Mouse (Mus musculus) kidney, adult 2 months (tissue): ENCODE measurements around the gene Fnbp1l.

Experiments
- CTCF ChIP-seq: fragments of 200-500 bp; conservative IDR thresholded peaks from 2 replicates; pipeline ENCODE4 v1.5.1; 2011; ENCODE audit warnings: low read depth, mild to moderate bottlenecking, control low read depth, low read length, moderate library complexity, mixed read lengths; ENCODE audit not compliant: insufficient read depth, insufficient read length
- POLR2A ChIP-seq: fragments of 200-500 bp; IDR thresholded peaks from one replicate; pipeline ENCODE4 v1.6.1; 2011; ENCODE audit warnings: low read depth, low read length, control low read depth

- TF ChIP-seq CTCF = no peak
- no peak for TF ChIP-seq POLR2A
These were observed 44.6 kb downstream of the Fnbp1l start for GRCm38 (mm10) chr3:122574921-122575320.
